Mouse (Mus musculus): ENCODE data around the gene Pdcl2. TPM values are rescaled to one million over a fixed set of nuclear protein-coding genes. Genes with fewer than 3 reads are reported as not detected.

Gene Pdcl2
- polyA plus RNA-seq, 1 experiment from 2014 or later = not detected

- H3K4me2 ChIP-seq (ENCODE audit: low read depth, severe bottlenecking) = no peak overlapping the region
These were observed 20.6 kb upstream of the Pdcl2 start for GRCm38 (mm10) chr5:76351537-76351936.

GRCm38 (mm10) chr5:76346137-76346536 is 15.2 kb upstream of the Pdcl2 start:
- Histone ChIP-seq H3K27ac (replicated peaks; ENCODE audit: low read depth, low read length) (no peak overlapping the region), H3K4me2 (ENCODE audit: low read depth, severe bottlenecking) (no peak overlapping the region), H3K4me3 (ENCODE audit: low read depth, low read length) (no peak overlapping the region), H3K27me3 (ENCODE audit: control insufficient read depth, insufficient read depth, low read length) (no peaks in the 10 kb centered on the region), H3K36me3 (ENCODE audit: control insufficient read depth, insufficient read depth, low read length) (no peaks in the 10 kb centered on the region), H3K4me1 (ENCODE audit: control insufficient read depth, insufficient read depth, low read length) (no peaks in the 10 kb centered on the region), H3K9me3 (ENCODE audit: control insufficient read depth, low read length) (no peaks in the 10 kb centered on the region), H3K9ac (ENCODE audit: low read length) (no peak overlapping the region)
- 74% methylated on average over 2 of the region's 2 CpGs for WGBS
- DNase-seq (ENCODE audit: low spot score) = no peak
- ATAC-seq (ENCODE audit: insufficient number of reproducible peaks, low FRiP score, low TSS enrichment, low read depth) = no peak

More at GRCm38 (mm10) chr5:76351537-76351936, 20.6 kb upstream of the Pdcl2 start:
- no peak overlapping the region for H3K9ac ChIP-seq (ENCODE audit: low read length)
- no peaks in the 10 kb centered on the region for H3K4me1 ChIP-seq (ENCODE audit: control insufficient read depth, insufficient read depth, low read length)
- 78% methylated on average over 5 of the region's 5 CpGs for WGBS
- H3K27ac ChIP-seq (replicated peaks; ENCODE audit: low read depth, low read length) = no peak overlapping the region
- no peak overlapping the region for H3K4me3 ChIP-seq (ENCODE audit: low read depth, low read length)
- DNase-seq (ENCODE audit: low spot score) (no peak), ATAC-seq (ENCODE audit: insufficient number of reproducible peaks, low FRiP score, low TSS enrichment, low read depth) (no peak)
- no peaks in the 10 kb centered on the region for H3K27me3 ChIP-seq (ENCODE audit: control insufficient read depth, insufficient read depth, low read length)
- H3K36me3 ChIP-seq (ENCODE audit: control insufficient read depth, insufficient read depth, low read length) = no peaks in the 10 kb centered on the region
- no peaks in the 10 kb centered on the region for H3K9me3 ChIP-seq (ENCODE audit: control insufficient read depth, low read length)

DNA sequence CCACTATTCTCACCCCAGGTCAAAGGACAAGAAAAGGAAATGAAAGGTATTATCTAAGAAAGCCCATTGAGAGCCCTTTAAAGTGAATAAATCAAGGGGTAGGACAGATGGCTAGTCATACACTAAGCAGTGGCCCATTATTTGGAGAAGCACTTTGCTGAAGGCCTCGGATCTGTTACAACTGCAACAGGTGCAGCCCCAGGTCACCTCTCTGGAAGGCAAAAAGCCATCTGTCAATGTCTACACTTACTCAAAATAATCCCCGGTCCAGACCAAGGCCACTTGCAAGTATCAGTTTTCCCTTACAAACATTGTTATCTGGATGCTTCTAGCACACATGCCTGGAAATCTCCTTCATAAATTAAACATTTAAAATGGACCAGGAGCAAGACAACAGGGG is 10.0 kb upstream of the Pdcl2 start:
- Histone ChIP-seq H3K36me3 (ENCODE audit: control insufficient read depth, insufficient read depth, low read length) (no peaks in the 10 kb centered on the region), H3K27me3 (ENCODE audit: control insufficient read depth, insufficient read depth, low read length) (no peaks in the 10 kb centered on the region), H3K4me1 (ENCODE audit: control insufficient read depth, insufficient read depth, low read length) (no peaks in the 10 kb centered on the region), H3K4me3 (ENCODE audit: low read depth, low read length) (no peak overlapping the region), H3K27ac (replicated peaks; ENCODE audit: low read depth, low read length) (no peak overlapping the region), H3K9me3 (ENCODE audit: control insufficient read depth, low read length) (no peaks in the 10 kb centered on the region), H3K9ac (ENCODE audit: low read length) (no peak overlapping the region), H3K4me2 (ENCODE audit: low read depth, severe bottlenecking) (no peak overlapping the region)
- 80% methylated on average over 2 of the region's 2 CpGs for WGBS
- ATAC-seq (ENCODE audit: insufficient number of reproducible peaks, low FRiP score, low TSS enrichment, low read depth) (no peak), DNase-seq (ENCODE audit: low spot score) (no peak)

GRCm38 (mm10) chr5:76337100-76337499 is 6.1 kb upstream of the Pdcl2 start:
- Histone ChIP-seq H3K27me3 (ENCODE audit: control insufficient read depth, insufficient read depth, low read length) (no peaks in the 10 kb centered on the region), H3K4me3 (ENCODE audit: low read depth, low read length) (no peak overlapping the region), H3K27ac (replicated peaks; ENCODE audit: low read depth, low read length) (no peak overlapping the region), H3K4me1 (ENCODE audit: control insufficient read depth, insufficient read depth, low read length) (no peaks in the 10 kb centered on the region), H3K9ac (ENCODE audit: low read length) (no peak overlapping the region), H3K9me3 (ENCODE audit: control insufficient read depth, low read length) (no peaks in the 10 kb centered on the region), H3K4me2 (ENCODE audit: low read depth, severe bottlenecking) (no peak overlapping the region), H3K36me3 (ENCODE audit: control insufficient read depth, insufficient read depth, low read length) (no peaks in the 10 kb centered on the region)
- no peak for ATAC-seq (ENCODE audit: insufficient number of reproducible peaks, low FRiP score, low TSS enrichment, low read depth)
- no peak for DNase-seq (ENCODE audit: low spot score)
- WGBS = 89% methylated on average over 8 of the region's 8 CpGs

DNA sequence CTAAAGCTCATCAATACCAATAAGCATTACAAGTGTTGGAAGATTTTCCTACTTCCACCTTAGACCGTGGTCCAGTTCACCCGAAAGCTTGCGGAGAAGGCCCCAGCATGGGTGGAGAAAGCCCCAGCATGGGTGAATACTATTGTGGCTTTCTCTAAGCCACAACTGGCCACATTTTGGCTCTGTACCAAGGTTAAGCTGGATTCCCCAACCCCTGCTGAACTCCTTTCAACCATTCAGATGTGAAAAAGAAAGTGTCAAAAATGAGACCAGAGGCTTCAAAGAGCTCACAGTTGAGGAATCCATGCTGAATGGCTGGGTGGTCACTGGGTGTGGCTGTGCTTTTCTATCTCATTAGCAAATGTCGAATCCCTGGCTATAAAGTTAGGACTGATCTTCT is 2.9 kb upstream of the Pdcl2 start:
- ATAC-seq (ENCODE audit: insufficient number of reproducible peaks, low FRiP score, low TSS enrichment, low read depth) (no peak), DNase-seq (ENCODE audit: low spot score) (no peak)
- Histone ChIP-seq H3K4me1 (ENCODE audit: control insufficient read depth, insufficient read depth, low read length) (no peaks in the 10 kb centered on the region), H3K9ac (ENCODE audit: low read length) (no peak overlapping the region), H3K27me3 (ENCODE audit: control insufficient read depth, insufficient read depth, low read length) (no peaks in the 10 kb centered on the region), H3K36me3 (ENCODE audit: control insufficient read depth, insufficient read depth, low read length) (no peaks in the 10 kb centered on the region), H3K27ac (replicated peaks; ENCODE audit: low read depth, low read length) (no peak overlapping the region), H3K4me2 (ENCODE audit: low read depth, severe bottlenecking) (no peak overlapping the region), H3K9me3 (ENCODE audit: control insufficient read depth, low read length) (no peaks in the 10 kb centered on the region), H3K4me3 (ENCODE audit: low read depth, low read length) (no peak overlapping the region)
- 86% methylated on average over 4 of the region's 4 CpGs for WGBS

DNA sequence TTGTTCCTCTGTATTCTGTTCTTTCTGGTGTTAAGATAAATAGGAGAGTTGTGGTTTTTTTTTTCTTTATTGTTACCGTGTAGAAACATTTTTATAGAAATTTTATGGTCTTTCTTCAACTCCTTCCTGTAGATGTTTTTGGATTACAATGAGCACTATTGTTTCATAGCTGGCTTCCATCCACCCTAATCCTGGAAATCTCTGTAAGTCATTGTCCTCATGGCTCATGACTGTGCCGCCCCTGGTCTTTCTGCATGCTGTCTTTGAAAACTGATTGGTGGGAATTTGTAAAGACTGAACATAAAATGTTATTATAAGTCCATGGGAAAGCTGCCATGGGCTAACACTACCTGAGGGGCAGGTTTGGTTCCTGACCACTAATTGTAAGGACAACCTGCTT is 3.7 kb downstream of the Pdcl2 start:
- Histone ChIP-seq H3K9ac (ENCODE audit: low read length) (no peak overlapping the region), H3K27me3 (ENCODE audit: control insufficient read depth, insufficient read depth, low read length) (no peaks in the 10 kb centered on the region), H3K9me3 (ENCODE audit: control insufficient read depth, low read length) (no peaks in the 10 kb centered on the region), H3K4me3 (ENCODE audit: low read depth, low read length) (no peak overlapping the region), H3K27ac (replicated peaks; ENCODE audit: low read depth, low read length) (no peak overlapping the region), H3K36me3 (ENCODE audit: control insufficient read depth, insufficient read depth, low read length) (no peaks in the 10 kb centered on the region), H3K4me1 (ENCODE audit: control insufficient read depth, insufficient read depth, low read length) (no peaks in the 10 kb centered on the region), H3K4me2 (ENCODE audit: low read depth, severe bottlenecking) (no peak overlapping the region)
- DNase-seq (ENCODE audit: low spot score) (no peak), ATAC-seq (ENCODE audit: insufficient number of reproducible peaks, low FRiP score, low TSS enrichment, low read depth) (no peak)
- WGBS = 81% methylated on average over 2 of the region's 2 CpGs

DNA sequence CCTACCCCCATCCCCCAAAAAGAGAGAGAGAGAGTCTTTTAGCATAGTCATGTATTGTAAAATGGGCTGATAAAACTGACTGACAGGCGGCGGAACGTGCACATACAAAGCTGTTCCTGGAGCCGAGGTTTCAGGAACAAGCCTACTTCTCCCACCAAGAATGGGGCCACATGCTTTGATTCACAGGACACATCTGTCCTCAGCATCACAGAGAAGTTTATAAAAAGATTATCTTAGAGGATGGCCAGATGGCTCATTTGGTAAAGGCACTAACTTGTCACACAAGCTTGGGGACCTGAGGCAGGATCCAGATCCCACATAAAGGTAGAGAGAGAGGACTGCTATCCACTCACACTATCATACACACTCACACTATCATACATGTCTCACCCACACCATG is 5.8 kb downstream of the Pdcl2 start:
- DNase-seq (ENCODE audit: low spot score) = no peak
- Histone ChIP-seq H3K36me3 (ENCODE audit: control insufficient read depth, insufficient read depth, low read length) (no peaks in the 10 kb centered on the region), H3K4me3 (ENCODE audit: low read depth, low read length) (no peak overlapping the region), H3K4me1 (ENCODE audit: control insufficient read depth, insufficient read depth, low read length) (no peaks in the 10 kb centered on the region), H3K9me3 (ENCODE audit: control insufficient read depth, low read length) (no peaks in the 10 kb centered on the region), H3K9ac (ENCODE audit: low read length) (no peak overlapping the region), H3K4me2 (ENCODE audit: low read depth, severe bottlenecking) (no peak overlapping the region), H3K27me3 (ENCODE audit: control insufficient read depth, insufficient read depth, low read length) (no peaks in the 10 kb centered on the region), H3K27ac (replicated peaks; ENCODE audit: low read depth, low read length) (no peak overlapping the region)
- WGBS = 92% methylated on average over 4 of the region's 4 CpGs
- no peak for ATAC-seq (ENCODE audit: insufficient number of reproducible peaks, low FRiP score, low TSS enrichment, low read depth)

- ATAC-seq (ENCODE audit: insufficient number of reproducible peaks, low FRiP score, low TSS enrichment, low read depth) (no peak), DNase-seq (ENCODE audit: low spot score) (no peak)
- H3K4me1 ChIP-seq (ENCODE audit: control insufficient read depth, insufficient read depth, low read length) = no peaks in the 10 kb centered on the region
- H3K9ac ChIP-seq (ENCODE audit: low read length) = no peak overlapping the region
- no peak overlapping the region for H3K4me3 ChIP-seq (ENCODE audit: low read depth, low read length)
- WGBS = 60% methylated on average over 11 of the region's 11 CpGs
- H3K27me3 ChIP-seq (ENCODE audit: control insufficient read depth, insufficient read depth, low read length) = no peaks in the 10 kb centered on the region
- H3K36me3 ChIP-seq (ENCODE audit: control insufficient read depth, insufficient read depth, low read length) = no peaks in the 10 kb centered on the region
- no peaks in the 10 kb centered on the region for H3K9me3 ChIP-seq (ENCODE audit: control insufficient read depth, low read length)
- H3K4me2 ChIP-seq (ENCODE audit: low read depth, severe bottlenecking) = no peak overlapping the region
- no peak overlapping the region for H3K27ac ChIP-seq (replicated peaks; ENCODE audit: low read depth, low read length)
These were observed 9.4 kb downstream of the Pdcl2 start for GRCm38 (mm10) chr5:76321249-76322196.
